Mouse (Mus musculus): ENCODE data around the gene Gps2.
A peak's percentile ranks its signal among the peaks of the same experiment; 100 is the strongest.

Gene Gps2

GRCm38 (mm10) chr11:69916652-69917378, 3.1 kb downstream of the Gps2 start:
- DNase-seq = peak; percentile 91

- DNase-seq = peak; percentile 76
These were observed 3.8 kb downstream of the Gps2 start for GRCm38 (mm10) chr11:69917379-69917948.

DNA sequence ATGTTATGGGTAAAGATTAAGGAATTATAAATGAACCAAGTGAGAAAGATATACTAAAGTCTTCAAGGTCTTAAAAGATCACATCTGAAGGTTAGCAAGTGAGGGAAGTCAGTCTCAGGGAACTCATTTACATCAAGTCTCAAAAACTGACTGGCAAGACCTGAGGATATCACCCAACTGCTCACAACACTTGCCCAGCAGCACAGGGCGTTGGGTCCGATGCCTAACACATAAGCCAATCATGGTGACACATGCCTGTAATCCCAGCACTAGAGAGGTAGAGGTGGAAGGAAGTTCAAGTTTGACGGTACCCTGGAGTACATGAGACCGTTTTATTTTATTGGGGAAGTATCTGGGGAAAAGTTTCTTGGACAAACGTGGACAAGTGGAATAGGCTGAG, 4.4 kb downstream of the Gps2 start:
- no peak for DNase-seq

DNA sequence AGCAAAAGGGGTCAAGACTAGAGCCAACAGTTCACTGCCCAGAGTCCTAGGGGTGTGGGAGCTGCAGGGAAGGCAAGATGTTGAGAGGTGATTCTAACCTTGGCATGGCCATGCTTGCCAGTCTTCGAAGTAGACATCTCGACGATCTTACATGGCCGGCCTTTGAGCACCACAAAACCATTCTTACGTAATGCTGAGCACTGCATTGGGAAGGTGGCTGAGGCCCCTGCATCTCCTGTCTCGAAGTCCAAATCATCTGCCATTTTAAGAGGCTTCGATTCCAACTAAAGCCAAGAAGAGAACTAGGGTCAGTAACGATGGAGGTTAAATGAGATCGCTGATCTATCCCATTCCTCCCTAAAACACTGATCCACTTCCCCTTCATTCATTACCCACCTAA, 5.4 kb downstream of the Gps2 start:
- DNase-seq = peak; percentile 90

DNA sequence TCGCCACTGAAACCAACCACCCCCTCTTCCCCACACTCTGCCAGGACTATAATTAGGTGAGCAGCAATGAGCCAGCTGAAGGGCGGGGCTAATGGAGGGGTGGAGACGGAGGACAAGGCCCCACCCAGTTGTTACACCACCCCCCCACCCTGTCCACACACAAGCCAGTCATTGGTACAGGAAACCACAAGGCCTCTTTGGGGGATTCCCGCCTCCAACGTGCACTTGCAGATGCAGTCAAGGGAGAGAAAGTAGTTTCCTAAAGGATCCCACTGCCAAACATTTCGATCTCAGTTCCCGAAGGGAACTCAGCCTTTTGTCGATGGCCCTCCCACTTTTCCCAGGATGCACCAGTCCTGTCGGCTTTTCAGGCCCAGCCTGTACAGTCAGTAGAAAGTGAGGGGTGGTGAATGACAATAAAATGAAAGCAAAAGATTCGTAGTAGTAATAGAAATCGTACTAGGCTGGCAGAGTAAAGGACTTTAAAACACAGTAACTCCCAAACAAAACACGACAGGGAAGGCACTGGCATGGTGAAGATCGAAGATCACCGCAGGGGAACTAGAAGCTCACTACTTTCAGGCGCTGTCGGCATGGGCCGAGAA, 6.1 kb downstream of the Gps2 start:
- peak; percentile 99 for DNase-seq

- DNase-seq = peak; percentile 98
These were observed 6.8 kb downstream of the Gps2 start for GRCm38 (mm10) chr11:69920266-69921031.

DNA sequence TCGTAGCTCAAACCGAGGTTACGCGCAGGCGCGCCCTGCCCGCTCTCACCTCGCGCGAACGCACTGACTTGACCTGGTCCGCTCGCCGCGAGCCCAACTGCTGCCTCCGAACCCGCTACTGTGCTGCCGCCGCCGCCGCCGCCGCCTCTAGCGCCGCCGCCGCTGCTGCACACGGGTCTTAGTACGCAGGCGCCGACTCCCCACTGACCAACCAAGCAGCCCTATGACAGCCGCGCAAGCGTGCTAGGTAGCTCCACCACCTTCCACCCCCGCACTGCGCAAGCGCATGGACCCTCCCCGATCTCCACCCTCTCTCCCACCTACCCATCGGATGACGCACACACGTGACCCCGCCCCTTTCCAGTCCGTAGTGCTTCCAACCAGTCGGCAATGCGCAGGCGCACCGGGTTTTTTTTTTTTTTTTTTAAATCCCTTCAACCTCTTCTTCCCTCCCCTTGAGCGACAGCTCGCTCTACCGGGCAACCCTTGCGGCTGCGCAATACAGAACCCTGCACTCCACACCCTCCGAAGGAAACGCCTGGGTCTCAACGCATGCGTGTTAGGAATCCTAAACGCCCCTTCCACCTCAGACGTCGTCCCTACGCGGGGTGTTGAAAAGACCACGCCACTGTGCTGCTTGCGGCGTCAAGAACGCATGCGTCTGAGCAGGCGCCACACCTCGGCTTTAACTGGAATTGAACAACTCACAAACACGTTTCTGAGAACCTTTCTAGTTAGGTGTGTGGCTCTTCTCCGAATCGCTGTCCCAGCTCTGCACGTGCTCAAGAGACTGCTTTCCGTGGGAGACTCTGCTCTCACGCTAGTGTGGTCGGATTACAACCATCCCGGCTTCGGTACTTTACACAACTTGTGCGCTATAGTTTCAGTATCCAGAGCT, 7.7 kb downstream of the Gps2 start, which contains the start of gene Eif5a:
TSS of gene Eif5a (minus strand) at position 845 of the 898 bp plus-strand sequence.
- DNase-seq = peak; percentile 100

DNA sequence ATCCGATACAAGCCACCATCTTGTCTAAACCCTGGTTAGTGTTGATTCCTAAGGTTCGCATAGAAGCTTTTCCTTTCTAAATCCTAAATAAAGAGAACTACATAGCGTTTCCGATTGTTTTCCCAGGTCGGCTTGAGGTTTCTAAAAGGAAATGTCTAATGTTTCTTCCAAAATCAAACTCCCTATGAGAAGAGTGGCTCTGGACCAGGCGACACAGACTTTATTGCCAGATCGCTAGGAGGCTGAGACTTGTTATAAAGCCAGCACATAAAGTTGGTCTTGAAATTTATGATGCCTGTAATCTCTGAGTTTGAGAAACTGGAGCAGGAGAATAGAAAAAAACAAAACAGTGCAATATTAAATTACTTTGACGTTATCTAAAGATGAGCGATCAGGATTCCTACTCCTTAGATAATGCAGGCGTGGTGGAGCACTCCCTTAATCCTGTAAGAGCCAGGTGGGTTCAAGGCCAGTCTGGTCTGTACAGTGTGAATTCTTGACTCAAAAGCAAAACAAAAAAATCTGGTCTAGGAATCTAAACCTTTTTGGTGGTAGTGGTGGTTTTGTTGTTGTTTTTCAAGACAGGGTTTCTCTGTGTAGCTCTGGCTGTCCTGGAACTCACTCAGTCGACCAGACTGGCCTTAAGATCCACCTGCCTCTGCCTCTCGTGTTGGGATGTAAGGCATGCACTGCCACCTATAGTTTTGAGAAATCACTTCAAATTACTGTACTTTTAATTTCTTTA, 8.5 kb downstream of the Gps2 start:
- DNase-seq = no peak

- DNase-seq = no peak
These were observed 9.1 kb downstream of the Gps2 start for GRCm38 (mm10) chr11:69922796-69923195.

DNA sequence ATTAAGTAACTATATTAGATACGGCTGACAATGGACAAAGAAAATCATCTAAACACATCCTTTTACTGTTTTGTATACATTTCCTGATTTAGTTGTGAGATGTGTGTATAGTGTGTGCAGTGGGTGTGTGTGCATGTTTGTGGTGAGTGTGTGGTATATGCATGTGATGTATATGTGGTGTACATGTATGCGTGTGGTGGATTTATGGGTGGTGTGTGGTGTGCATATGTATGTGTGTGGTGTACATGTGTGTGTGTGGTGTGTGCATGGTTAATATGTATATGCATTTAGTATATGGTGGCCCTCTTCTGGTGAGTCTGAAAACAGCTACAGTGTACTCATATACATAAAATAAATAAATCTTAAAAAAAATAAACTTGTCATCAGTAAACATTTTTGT, 13.8 kb downstream of the Gps2 start:
- DNase-seq = no peak

DNA sequence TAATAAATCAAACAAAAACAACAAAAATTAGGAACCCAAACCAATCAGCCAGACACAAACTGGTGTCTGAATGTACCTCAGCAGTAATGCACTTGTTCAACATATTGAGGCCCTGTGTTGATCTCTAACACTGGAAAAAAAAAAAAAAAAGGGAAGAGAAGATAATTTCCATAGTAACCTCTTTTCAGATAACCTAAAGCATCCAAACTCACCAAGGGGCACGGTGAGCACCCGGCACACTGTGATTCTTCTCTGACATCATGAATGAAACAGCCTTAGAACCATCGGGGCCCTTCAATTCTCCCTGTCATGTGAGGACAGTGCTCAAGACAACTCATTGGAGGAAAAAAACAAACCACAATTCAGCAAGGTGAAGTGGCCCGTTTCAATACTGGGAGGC, 16.0 kb downstream of the Gps2 start:
- no peak for DNase-seq

DNA sequence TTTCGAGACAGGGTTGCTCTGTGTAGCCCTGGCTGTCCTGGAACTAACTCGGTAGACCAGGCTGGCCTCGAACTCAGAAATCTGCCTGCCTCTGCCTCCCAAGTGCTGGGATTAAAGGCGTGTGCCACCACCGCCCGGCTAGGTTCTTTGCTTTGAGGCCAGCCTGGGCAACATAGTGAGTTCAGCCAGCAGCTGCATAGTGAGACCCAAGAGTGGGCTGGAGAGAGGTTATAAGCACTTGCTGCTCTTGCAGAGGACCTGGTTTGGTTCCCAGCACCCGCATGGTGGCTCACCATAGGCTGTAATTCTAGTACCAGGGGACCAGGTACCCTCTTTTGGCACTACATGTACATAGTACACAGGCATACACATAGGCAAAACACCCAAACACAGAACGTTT, 16.5 kb downstream of the Gps2 start:
- peak; percentile 84 for DNase-seq

DNA sequence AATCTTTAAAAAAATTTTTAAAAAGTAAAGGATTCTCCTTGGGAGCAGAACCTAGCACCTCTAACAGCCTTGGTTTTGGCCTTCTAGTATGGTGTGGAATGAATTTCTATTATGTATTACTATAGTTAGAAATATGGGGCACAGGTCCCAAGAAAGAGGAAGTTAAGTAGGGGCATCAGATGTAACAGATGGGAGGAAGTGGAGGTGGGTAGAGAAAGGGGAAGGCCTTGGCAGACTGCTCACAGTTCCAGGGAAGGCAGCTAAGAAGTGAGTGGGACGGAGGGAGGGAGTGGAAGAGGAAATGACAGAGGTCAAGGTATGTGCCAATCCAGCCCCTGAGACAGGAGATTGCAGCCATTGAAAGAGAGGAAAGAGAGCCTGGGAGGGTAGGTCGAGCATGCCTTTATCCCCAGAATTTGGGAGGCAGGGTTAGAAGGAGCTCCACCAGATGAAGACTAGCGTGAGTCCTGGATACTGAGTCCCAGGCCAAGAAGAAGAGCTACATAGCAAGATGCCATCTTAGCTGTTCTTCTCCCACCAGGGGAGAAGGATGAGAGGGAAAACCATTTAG, 17.4 kb downstream of the Gps2 start:
- peak; percentile 87 for DNase-seq

DNA sequence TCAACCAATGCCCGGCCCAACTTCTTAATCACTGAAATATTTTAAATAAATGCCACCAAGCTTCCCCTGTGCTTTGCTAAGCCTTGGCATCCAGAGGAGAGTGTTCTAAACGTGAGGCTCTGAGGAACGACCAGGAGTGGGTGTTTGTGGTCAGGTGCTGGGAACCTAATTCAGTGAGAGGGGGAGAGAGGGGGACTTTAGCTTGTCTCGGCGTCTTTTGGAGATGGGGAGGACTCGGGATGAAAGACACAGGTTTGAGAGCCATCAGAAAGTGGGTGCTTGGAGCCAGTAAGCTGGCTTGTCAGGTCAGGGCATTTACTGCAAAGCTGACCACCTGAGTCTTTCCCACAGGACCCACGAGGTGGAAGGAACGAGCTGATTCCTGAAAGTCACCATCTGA, 18.1 kb downstream of the Gps2 start:
- peak; percentile 87 for DNase-seq

- no peak for DNase-seq
These were observed 18.6 kb downstream of the Gps2 start for GRCm38 (mm10) chr11:69932254-69932653.

GRCm38 (mm10) chr11:69933066-69933465, 19.4 kb downstream of the Gps2 start:
- no peak for DNase-seq

- peak; percentile 98 for DNase-seq
These were observed 20.5 kb downstream of the Gps2 start for GRCm38 (mm10) chr11:69934169-69934568.

DNA sequence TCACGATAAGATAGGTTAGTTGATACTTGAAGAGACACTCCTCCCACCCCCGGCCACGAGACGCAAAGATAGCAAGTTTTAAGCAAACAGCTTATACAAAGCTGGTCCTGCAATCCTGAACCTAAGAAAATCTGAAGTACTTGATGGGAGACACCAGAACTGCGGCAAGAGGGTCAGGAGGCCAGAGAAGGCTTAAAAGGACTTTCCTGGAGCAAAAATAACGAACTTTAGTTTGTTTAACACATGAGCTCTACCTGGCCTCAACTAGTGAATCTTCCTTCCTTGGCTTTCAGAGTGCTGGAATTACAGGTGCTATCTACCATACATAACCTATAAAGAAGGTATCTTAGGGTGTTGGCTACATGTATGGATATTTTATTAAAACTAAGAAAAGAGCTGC, 21.0 kb downstream of the Gps2 start:
- no peak for DNase-seq

DNA sequence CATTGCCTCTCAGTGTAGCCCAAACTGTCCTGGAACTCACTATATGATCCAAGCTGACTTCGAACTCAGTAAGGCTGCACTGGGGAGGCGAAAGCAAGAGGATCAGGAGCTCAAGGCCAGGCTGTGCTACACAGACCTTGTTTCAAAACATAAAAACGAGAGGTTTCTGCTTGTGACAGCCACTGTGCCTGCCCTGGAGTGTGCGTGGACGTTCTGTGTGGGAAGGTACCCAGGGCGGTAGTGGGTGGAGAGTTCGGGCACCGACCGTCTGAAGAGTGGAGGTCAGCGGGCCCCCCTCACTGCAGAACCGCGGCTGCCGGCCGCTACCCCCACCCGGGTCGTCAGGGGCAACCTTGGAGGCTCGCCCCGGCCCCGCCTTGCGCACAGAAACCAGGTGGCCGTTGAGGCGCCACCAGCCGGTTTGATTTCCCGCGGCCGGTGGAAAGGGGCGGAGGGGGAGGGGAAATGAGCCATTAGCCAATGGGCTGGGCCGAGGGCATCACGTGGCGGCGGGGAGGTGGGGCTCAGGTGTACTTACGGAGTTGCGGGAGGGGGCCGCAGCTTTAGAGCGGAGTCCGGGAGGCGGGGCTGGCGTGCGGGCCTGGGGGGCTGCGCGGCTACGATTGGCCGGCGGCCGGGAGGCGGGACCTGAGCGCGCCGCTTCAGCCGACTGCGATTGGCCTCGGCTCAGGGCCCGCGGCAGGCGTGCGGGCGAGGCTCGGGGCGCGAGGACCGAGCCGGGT, 21.6 kb downstream of the Gps2 start, which contains the start of gene Ybx2:
TSS of gene Ybx2 (plus strand) at position 660 of the 743 bp plus-strand sequence.
- peak; percentile 99 for DNase-seq

GRCm38 (mm10) chr11:69936156-69936555, 22.5 kb downstream of the Gps2 start:
- no peak for DNase-seq

All from heart, adult 11 months (tissue).